Mouse (Mus musculus) limb, embryonic 14.5 days (tissue): ENCODE results near the gene Tmem132e. TPM values are rescaled to one million over a fixed set of nuclear protein-coding genes. Genes with fewer than 3 reads are reported as not detected.

ENCODE experiments used
- ATAC-seq: fragments of 200-750 bp; cut with Nextera tagmentation; 2 replicates; pipeline ENCODE4 v1.8.0; 2017; ENCODE audit warnings: low read depth, moderate number of reproducible peaks, moderate TSS enrichment; ENCODE audit not compliant: low FRiP score
- DNase-seq: peaks from one replicate; pipeline ENCODE4 v3.0.0-alpha.2; 2015; ENCODE audit warnings: low spot score
- H3K27ac ChIP-seq: fragments of 300-500 bp; sonication (generic); replicated peaks from 2 replicates; pipeline ENCODE4 v1.5.1; 2014; ENCODE audit warnings: low read depth, mild to moderate bottlenecking, low read length, moderate library complexity, mixed read lengths
- H3K27me3 ChIP-seq: fragments of 300-500 bp; sonication (generic); 2 replicates; pipeline ENCODE4 v1.6.1; 2014; ENCODE audit warnings: low read length, mixed read lengths; ENCODE audit not compliant: control insufficient read depth, insufficient read depth
- H3K36me3 ChIP-seq: fragments of 300-500 bp; sonication (generic); 2 replicates; pipeline ENCODE4 v1.6.1; 2014; ENCODE audit warnings: mild to moderate bottlenecking, low read length, moderate library complexity, mixed read lengths; ENCODE audit not compliant: control insufficient read depth, insufficient read depth
- H3K4me1 ChIP-seq: fragments of 300-500 bp; sonication (generic); 2 replicates; pipeline ENCODE4 v1.6.1; 2014; ENCODE audit warnings: antibody characterized with exemption, low read length, mixed read lengths; ENCODE audit not compliant: control insufficient read depth, insufficient read depth
- H3K4me2 ChIP-seq: fragments of 300-500 bp; sonication (generic); replicated peaks from 2 replicates; pipeline ENCODE4 v1.6.1; 2014; ENCODE audit warnings: low read depth, mild to moderate bottlenecking, low read length, moderate library complexity; ENCODE audit not compliant: severe bottlenecking
- H3K4me3 ChIP-seq: fragments of 300-500 bp; sonication (generic); replicated peaks from 2 replicates; pipeline ENCODE4 v1.5.1; 2014; ENCODE audit warnings: low read length
- H3K9ac ChIP-seq: fragments of 300-500 bp; sonication (generic); 2 replicates; pipeline ENCODE4 v1.6.1; 2014; ENCODE audit warnings: mild to moderate bottlenecking, low read depth, low read length, moderate library complexity; ENCODE audit not compliant: severe bottlenecking
- H3K9me3 ChIP-seq: fragments of 300-500 bp; sonication (generic); 2 replicates; pipeline ENCODE4 v1.6.1; 2016; ENCODE audit warnings: low read length; ENCODE audit not compliant: control insufficient read depth
- POLR2A ChIP-seq: fragments of 200-500 bp; IDR thresholded peaks from 2 replicates; pipeline ENCODE4 v1.8.0; 2012; ENCODE audit warnings: inconsistent platforms, mild to moderate bottlenecking, moderate library complexity, borderline replicate concordance; ENCODE audit not compliant: insufficient read depth, insufficient read length; ENCODE audit errors: extremely low read depth
- WGBS: fragments of 180-500 bp; shearing (Covaris S2); extraction: QIAGEN DNeasy Blood & Tissue Kit; methylation state at CpG from one replicate; pipeline ENCODE4 v1.1.7; 2014; 5-methylcytosine and 5-hydroxymethylcytosine counted together
- polyA plus RNA-seq, 2 experiments: library from polyadenylated mRNA; depleted of rRNA in 1 of 2; stranded (reverse) in 1 of 2; unstranded in 1 of 2; fragments of >200 nt; fragmentation: Nextera tagmentation in 1 of 2; extraction: Ambion mirVana in 1 of 2; gene quantifications; 2 replicates each; pipeline versions ENCODE4 v1.2.1 to v1.2.3; 2012 to 2014

Tmem132e gene
- polyA plus RNA-seq, 2 experiments: 1.0 to 3.5 TPM

DNA sequence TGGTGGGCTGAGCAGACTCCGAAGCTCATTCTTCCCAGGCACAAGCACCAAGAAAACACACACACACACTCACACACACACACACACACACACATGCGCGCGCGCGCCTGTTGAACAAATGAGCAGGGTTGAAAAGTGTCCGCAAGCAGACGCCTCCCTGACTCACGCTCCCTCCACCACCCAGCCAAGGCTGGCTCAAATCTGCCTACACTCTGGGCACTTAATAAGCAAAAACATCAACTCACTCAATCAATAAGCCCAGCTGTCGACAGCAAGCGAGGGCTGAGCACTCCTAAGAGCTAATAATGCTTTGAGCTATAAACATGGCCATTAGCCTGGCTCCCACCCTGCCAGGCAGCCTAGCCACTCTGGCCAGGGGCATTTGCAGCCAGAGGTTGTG, 18.5 kb upstream of the Tmem132e start:
- no peaks in the 10 kb centered on the region for H3K27me3 ChIP-seq
- no peaks in the 10 kb centered on the region for H3K4me1 ChIP-seq
- no peak for TF ChIP-seq POLR2A
- no peak overlapping the region for H3K9ac ChIP-seq
- H3K36me3 ChIP-seq: no peaks in the 10 kb centered on the region
- no peak for ATAC-seq
- no peaks in the 10 kb centered on the region for H3K9me3 ChIP-seq
- WGBS: 60% methylated on average over 11 of the region's 11 CpGs
- no peak overlapping the region for H3K27ac ChIP-seq
- no peak overlapping the region for H3K4me3 ChIP-seq
- no peak for DNase-seq
- H3K4me2 ChIP-seq: no peak overlapping the region

DNA sequence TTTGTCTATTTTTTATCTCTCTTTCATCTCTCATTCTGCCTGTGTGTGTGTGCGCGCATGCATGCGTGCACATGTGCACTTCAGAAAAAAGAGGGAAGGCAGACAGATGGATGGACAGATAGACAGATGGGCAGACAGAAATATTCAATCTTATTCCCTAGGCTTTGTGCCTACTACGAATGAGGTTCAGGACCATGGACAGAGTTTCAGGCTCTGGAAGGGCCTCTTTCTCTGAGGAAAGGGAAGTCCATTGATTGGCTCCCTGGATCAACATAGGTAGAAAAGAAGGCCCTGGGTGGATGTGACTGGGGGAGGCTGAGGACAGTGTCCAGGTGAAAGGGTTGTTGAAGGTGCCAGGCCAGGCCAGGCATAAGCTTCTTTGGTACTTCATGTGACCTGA, 17.1 kb upstream of the Tmem132e start:
- Histone ChIP-seq H3K4me3 (no peak overlapping the region), H3K4me2 (no peak overlapping the region), H3K4me1 (no peaks in the 10 kb centered on the region), H3K9me3 (no peaks in the 10 kb centered on the region), H3K9ac (no peak overlapping the region), H3K36me3 (no peaks in the 10 kb centered on the region), H3K27me3 (no peaks in the 10 kb centered on the region), H3K27ac (no peak overlapping the region)
- DNase-seq (peak; percentile 73), ATAC-seq (no peak)
- no peak for TF ChIP-seq POLR2A
- 71% methylated on average over 4 of the region's 4 CpGs for WGBS

DNA sequence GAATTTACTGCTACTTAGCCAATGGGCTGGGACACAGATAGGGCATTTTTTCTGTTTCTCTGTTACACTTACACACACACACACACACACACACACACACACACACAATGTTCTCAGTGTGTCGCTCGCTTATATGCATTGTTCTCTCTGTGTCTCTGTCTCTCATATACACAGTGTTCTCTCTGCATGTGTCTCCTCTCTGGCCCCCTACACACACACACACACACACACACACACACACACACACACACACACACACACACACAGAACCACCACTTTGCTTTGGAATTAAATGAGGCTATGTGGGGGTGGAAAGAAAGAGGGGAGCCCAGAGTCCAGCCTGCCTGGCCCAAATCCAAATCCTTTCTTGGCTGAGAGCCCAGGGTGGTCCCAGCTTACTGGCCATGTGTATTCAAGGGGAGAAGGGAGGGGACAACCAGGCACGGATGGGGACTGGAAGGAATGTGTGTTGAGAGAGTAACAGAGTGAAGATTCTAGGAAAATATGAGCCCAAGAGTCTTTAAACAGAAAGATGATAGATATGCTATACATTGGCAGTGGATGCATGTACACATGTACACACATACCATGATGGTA, 8.0 kb upstream of the Tmem132e start:
- H3K27me3 ChIP-seq: peaks cover 15% of the 10 kb centered on the region
- H3K4me3 ChIP-seq: no peak overlapping the region
- no peaks in the 10 kb centered on the region for H3K4me1 ChIP-seq
- peak; percentile 68 for DNase-seq
- no peak overlapping the region for H3K9ac ChIP-seq
- H3K27ac ChIP-seq: no peak overlapping the region
- H3K36me3 ChIP-seq: no peaks in the 10 kb centered on the region
- H3K4me2 ChIP-seq: no peak overlapping the region
- no peaks in the 10 kb centered on the region for H3K9me3 ChIP-seq
- WGBS: 50% methylated on average over 3 of the region's 3 CpGs
- peak; percentile 63; the same call in 1 of the 2 replicates for ATAC-seq
- no peak for TF ChIP-seq POLR2A

GRCm38 (mm10) chr11:82386970-82387540, 1.6 kb upstream of the Tmem132e start:
- H3K9me3 ChIP-seq: no peaks in the 10 kb centered on the region
- H3K9ac ChIP-seq: peak overlapping the region; percentile 34; the same call in 1 of the 2 replicates
- DNase-seq: peak; percentile 65
- H3K4me3 ChIP-seq: peak overlapping the region; percentile 58
- H3K4me1 ChIP-seq: peaks cover 17% of the 10 kb centered on the region
- WGBS: 2% methylated on average over 51 of the region's 51 CpGs
- ATAC-seq: peak; percentile 66
- peak overlapping the region; percentile 90 for H3K4me2 ChIP-seq
- TF ChIP-seq POLR2A: no peak
- H3K36me3 ChIP-seq: no peaks in the 10 kb centered on the region
- peaks cover 77% of the 10 kb centered on the region for H3K27me3 ChIP-seq
- H3K27ac ChIP-seq: no peak overlapping the region

GRCm38 (mm10) chr11:82387711-82388341, 874 bp upstream of the Tmem132e start:
- H3K9me3 ChIP-seq: no peaks in the 10 kb centered on the region
- ATAC-seq (no peak), DNase-seq (no peak)
- H3K27ac ChIP-seq: no peak overlapping the region
- peak overlapping the region; percentile 90 for H3K4me2 ChIP-seq
- 1% methylated on average over 37 of the region's 47 CpGs for WGBS
- H3K36me3 ChIP-seq: no peaks in the 10 kb centered on the region
- peaks cover 17% of the 10 kb centered on the region for H3K4me1 ChIP-seq
- TF ChIP-seq POLR2A: no peak
- peak overlapping the region; percentile 31; the same call in 1 of the 2 replicates for H3K9ac ChIP-seq
- peak overlapping the region; percentile 58 for H3K4me3 ChIP-seq
- peaks cover 82% of the 10 kb centered on the region for H3K27me3 ChIP-seq
